ENCODE assay signal across 28 mouse cellular contexts in the genomic region with DNA sequence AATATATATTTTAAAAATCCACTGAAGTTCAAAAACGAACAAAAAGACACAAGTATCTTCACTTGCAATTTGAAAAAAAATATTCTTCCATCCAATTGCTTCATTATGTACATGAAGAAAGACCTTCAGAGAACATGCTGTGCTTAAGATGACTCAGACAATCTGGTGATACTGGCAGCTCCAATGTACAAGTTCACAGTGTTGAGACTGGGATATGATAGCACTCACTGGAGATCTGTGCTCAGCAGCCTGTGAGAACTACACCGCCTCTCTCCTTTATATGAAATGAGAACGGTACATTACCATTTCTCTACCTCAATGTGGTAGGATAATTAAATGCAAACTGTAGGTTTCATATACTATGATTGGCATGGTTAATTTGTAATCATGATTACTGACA. TPM values are rescaled to one million over a fixed set of nuclear protein-coding genes. Genes with fewer than 3 reads are reported as not detected.
DNase-seq lines count a peak whose midpoint lies in the region; ATAC-seq and TF ChIP-seq lines count a peak whose summit lies in the region.
"Had no signal": no experiment of that assay in that cellular context is flagged by ENCODE, and none has a peak within 500 bp of the region (broad histone marks: within the 10 kb centered on the region; RNA-seq: fewer than 3 reads in every experiment).

No protein-coding gene starts in this region.

- no peak overlapping the region for H3K9ac ChIP-seq in heart, embryonic 12.5 days
- no peak overlapping the region for H3K9ac ChIP-seq in lung, postnatal 0 days (replicated peaks; ENCODE audit: low read depth)
- H3K9ac ChIP-seq: heart, embryonic 15.5 days; hindbrain, embryonic 15.5 days; intestine, embryonic 15.5 days; liver, embryonic 12.5 days; lung, embryonic 14.5 days had no signal

- no peak overlapping the region for H3K27ac ChIP-seq in heart, embryonic 12.5 days (ENCODE audit: poor library complexity, severe bottlenecking)
- no peak overlapping the region for H3K27ac ChIP-seq in lung, postnatal 0 days (ENCODE audit: low read length)
- peak overlapping the region; percentile 50 for H3K27ac ChIP-seq in bone marrow macrophage, adult 2 months (ENCODE audit: insufficient read depth, low read depth, low read length)
- H3K27ac ChIP-seq: heart, adult 2 months; heart, embryonic 15.5 days; hindbrain, embryonic 15.5 days; intestine, embryonic 15.5 days; liver, embryonic 12.5 days; midbrain, embryonic 10.5 days had no signal

- H3K4me3 ChIP-seq in heart, embryonic 12.5 days = no peak overlapping the region
- no peak overlapping the region for H3K4me3 ChIP-seq in lung, postnatal 0 days (ENCODE audit: low read depth, low read length)
- no peak overlapping the region for H3K4me3 ChIP-seq in bone marrow macrophage, adult 2 months (ENCODE audit: insufficient read depth, low read length)
- H3K4me3 ChIP-seq: heart, adult 2 months; heart, embryonic 15.5 days; hindbrain, embryonic 15.5 days; intestine, embryonic 15.5 days; liver, embryonic 12.5 days; midbrain, embryonic 10.5 days had no signal

- H3K36me3 ChIP-seq in heart, embryonic 12.5 days = no peaks in the 10 kb centered on the region
- H3K36me3 ChIP-seq in lung, postnatal 0 days (ENCODE audit: insufficient read depth, low read length) = no peaks in the 10 kb centered on the region
- H3K36me3 ChIP-seq: heart, embryonic 15.5 days; hindbrain, embryonic 15.5 days; intestine, embryonic 15.5 days; liver, embryonic 12.5 days; midbrain, embryonic 10.5 days had no signal

- TF ChIP-seq CTCF in lung, postnatal 0 days (IDR thresholded peaks at IDR 0.05) = no peak
- no peak for TF ChIP-seq CTCF in bone marrow macrophage, adult 2 months (IDR thresholded peaks at IDR 0.05; ENCODE audit: low read depth, low read length)

- intact Hi-C loops in left cerebral cortex, postnatal 36 days (cut with DNase I) = no loop called here

- no peaks in the 10 kb centered on the region for H3K9me3 ChIP-seq in heart, embryonic 12.5 days (replicated peaks)
- H3K9me3 ChIP-seq in lung, postnatal 0 days (ENCODE audit: low read length) = no peaks in the 10 kb centered on the region
- H3K9me3 ChIP-seq: heart, embryonic 15.5 days; hindbrain, embryonic 15.5 days; intestine, embryonic 15.5 days; liver, embryonic 12.5 days; midbrain, embryonic 10.5 days had no signal

- DNase-seq in heart, adult 11 months = peak; percentile 76
- DNase-seq in lung, postnatal 0 days (ENCODE audit: low spot score) = no peak
- no peak for DNase-seq in lung, adult 18-20 months
- DNase-seq in left cerebral cortex, postnatal 36 days (ENCODE audit: low spot score in 2 of 2) = peak; percentile 27 to 29
- DNase-seq in embryo, embryonic 11 days = no peak
- DNase-seq in embryo, embryonic 10 days (ENCODE audit: low spot score) = no peak
- DNase-seq: adrenal gland, postnatal 10 days; B cell, adult 2 months; cerebellum, postnatal 25 days; gastrocnemius, postnatal 14 days; heart, adult 2 months; heart, postnatal 4 days; kidney, adult 9 months; kidney, postnatal 36 days; lung, embryonic 14.5 days; lung, postnatal 4 days; thymus, postnatal 14 days had no signal

- H3K27me3 ChIP-seq in heart, embryonic 12.5 days (replicated peaks) = no peaks in the 10 kb centered on the region
- no peaks in the 10 kb centered on the region for H3K27me3 ChIP-seq in lung, postnatal 0 days (replicated peaks; ENCODE audit: insufficient read depth, low read length)
- H3K27me3 ChIP-seq: heart, embryonic 15.5 days; hindbrain, embryonic 15.5 days; intestine, embryonic 15.5 days; liver, embryonic 12.5 days had no signal

- H3K4me2 ChIP-seq in heart, embryonic 12.5 days = no peak overlapping the region
- H3K4me2 ChIP-seq in lung, postnatal 0 days (replicated peaks; ENCODE audit: low read depth, low read length) = no peak overlapping the region
- H3K4me2 ChIP-seq: heart, embryonic 15.5 days; hindbrain, embryonic 15.5 days; intestine, embryonic 15.5 days; liver, embryonic 12.5 days; lung, embryonic 14.5 days had no signal

- no peaks in the 10 kb centered on the region for H3K4me1 ChIP-seq in heart, embryonic 12.5 days (replicated peaks)
- no peaks in the 10 kb centered on the region for H3K4me1 ChIP-seq in lung, postnatal 0 days (ENCODE audit: insufficient read depth, low read depth, low read length)
- peaks cover 19% of the 10 kb centered on the region for H3K4me1 ChIP-seq in bone marrow macrophage, adult 2 months (ENCODE audit: control insufficient read depth, insufficient read depth, low read length)
- H3K4me1 ChIP-seq: heart, embryonic 15.5 days; hindbrain, embryonic 15.5 days; intestine, embryonic 15.5 days had no signal

- ATAC-seq in heart, embryonic 12.5 days (ENCODE audit: insufficient number of reproducible peaks, low FRiP score) = no peak
- ATAC-seq in lung, postnatal 0 days = no peak
- ATAC-seq: intestine, embryonic 15.5 days; liver, embryonic 12.5 days had no signal

- 0 out of 2 replicates have a peak, but pooled peaks have one; percentile 29 for TF ChIP-seq EP300 in lung, postnatal 0 days (IDR thresholded peaks at IDR 0.05)

- TF ChIP-seq POLR2A in bone marrow macrophage, adult 2 months (IDR thresholded peaks at IDR 0.05; ENCODE audit: borderline replicate concordance, low read depth, low read length) = no peak

- WGBS in heart, embryonic 12.5 days = 70% methylated on average over 3 of the region's 3 CpGs
- 78% methylated on average over 3 of the region's 3 CpGs for WGBS in lung, postnatal 0 days

RNA-seq across cellular contexts. Expression of a gene that starts 6.8 kb away (rescaled TPM):
- polyA plus RNA-seq in heart, embryonic 12.5 days (2016; fragmentation: Nextera tagmentation; extraction: Ambion mirVana) = 0.54 and 0.75 TPM in 2 replicates
- polyA plus RNA-seq in lung, postnatal 0 days (2015; fragmentation: Nextera tagmentation; extraction: Ambion mirVana) = 2.9 and 3.7 TPM in 2 replicates
- 150 TPM in 2 replicates for polyA plus RNA-seq in bone marrow macrophage, adult 2 months (2012; ENCODE audit: insufficient read depth, insufficient read length, missing spikeins)
- total RNA-seq in left cerebral cortex, postnatal 36 days (2021) = 1 to 10 TPM; 1.2 to 1.6 TPM

RNA-seq across cellular contexts. Expression of a gene that starts 6.9 kb away (rescaled TPM):
- polyA plus RNA-seq in heart, embryonic 12.5 days (2016; fragmentation: Nextera tagmentation; extraction: Ambion mirVana) = 14.8 and 16.4 TPM in 2 replicates
- polyA plus RNA-seq in lung, postnatal 0 days (2015; fragmentation: Nextera tagmentation; extraction: Ambion mirVana) = 12.0 and 12.6 TPM in 2 replicates
- 66.9 and 74.5 TPM in 2 replicates for polyA plus RNA-seq in bone marrow macrophage, adult 2 months (2012; ENCODE audit: insufficient read depth, insufficient read length, missing spikeins)
- 10 to 100 TPM; 94.2 to 95.2 TPM for total RNA-seq in left cerebral cortex, postnatal 36 days (2021)

RNA-seq across cellular contexts. Expression of a gene that starts 37.4 kb away (rescaled TPM):
- polyA plus RNA-seq in heart, embryonic 12.5 days (2016; fragmentation: Nextera tagmentation; extraction: Ambion mirVana) = 0.69 and 1.2 TPM in 2 replicates
- polyA plus RNA-seq in lung, postnatal 0 days (2015; fragmentation: Nextera tagmentation; extraction: Ambion mirVana) = 0.91 and 0.93 TPM in 2 replicates
- polyA plus RNA-seq in bone marrow macrophage, adult 2 months (2012; ENCODE audit: insufficient read depth, insufficient read length, missing spikeins) = 1.3 and 2.0 TPM in 2 replicates
- total RNA-seq in left cerebral cortex, postnatal 36 days (2021) = 1 to 10 TPM; 2.6 to 3.9 TPM

RNA-seq across cellular contexts. Expression of a gene that starts 43.7 kb away (rescaled TPM):
- not detected in 2 replicates for polyA plus RNA-seq in heart, embryonic 12.5 days (2016; fragmentation: Nextera tagmentation; extraction: Ambion mirVana)
- not detected in 2 replicates for polyA plus RNA-seq in lung, postnatal 0 days (2015; fragmentation: Nextera tagmentation; extraction: Ambion mirVana)
- polyA plus RNA-seq in bone marrow macrophage, adult 2 months (2012; ENCODE audit: insufficient read depth, insufficient read length, missing spikeins) = not detected in 2 replicates
- not detected for total RNA-seq in left cerebral cortex, postnatal 36 days (2021)
- total RNA-seq: adrenal gland, postnatal 10 days; gastrocnemius, postnatal 14 days; heart, adult 2 months; heart, postnatal 4 days; monocyte, adult 5-6 weeks had no signal
- polyA plus RNA-seq: forebrain, embryonic 11.5 days; heart, adult 2 months; heart, embryonic 15.5 days; hindbrain, embryonic 15.5 days; intestine, embryonic 15.5 days; limb, embryonic 11.5 days; liver, embryonic 12.5 days; lung, embryonic 14.5 days; midbrain, embryonic 10.5 days; neural tube, embryonic 11.5 days had no signal

RNA-seq across cellular contexts. Expression of a gene that starts 54.3 kb away (rescaled TPM):
- not detected in 2 replicates for polyA plus RNA-seq in heart, embryonic 12.5 days (2016; fragmentation: Nextera tagmentation; extraction: Ambion mirVana)
- not detected in 2 replicates for polyA plus RNA-seq in lung, postnatal 0 days (2015; fragmentation: Nextera tagmentation; extraction: Ambion mirVana)
- 0.72 TPM in 1 of 2 replicates, not detected in the other for polyA plus RNA-seq in bone marrow macrophage, adult 2 months (2012; ENCODE audit: insufficient read depth, insufficient read length, missing spikeins)
- total RNA-seq in left cerebral cortex, postnatal 36 days (2021) = not detected
- total RNA-seq: adrenal gland, postnatal 10 days; gastrocnemius, postnatal 14 days; heart, adult 2 months; heart, postnatal 4 days; monocyte, adult 5-6 weeks had no signal
- polyA plus RNA-seq: forebrain, embryonic 11.5 days; heart, adult 2 months; heart, embryonic 15.5 days; hindbrain, embryonic 15.5 days; intestine, embryonic 15.5 days; limb, embryonic 11.5 days; liver, embryonic 12.5 days; lung, embryonic 14.5 days; midbrain, embryonic 10.5 days; neural tube, embryonic 11.5 days had no signal

Comparison
In these comparisons a context has a peak if more than half of its experiments do, and no peak if none do; other contexts are left out.
1. DNase-seq: peak in heart, adult 11 months (single experiment) and left cerebral cortex, postnatal 36 days (2 of 2); none in lung, postnatal 0 days (single experiment), lung, adult 18-20 months (0 of 2), embryo, embryonic 11 days (single experiment) and embryo, embryonic 10 days (single experiment).
2. RNA of a gene that starts 6.8 kb away (polyA plus RNA-seq): 150 TPM in bone marrow macrophage, adult 2 months; 2.9 to 3.7 TPM in lung, postnatal 0 days and 0.54 to 0.75 TPM in heart, embryonic 12.5 days; every median in the first group is over 10 times any median in the second.